Comparison of ENCODE assay signal across 8 mouse cellular contexts in the genomic region with DNA sequence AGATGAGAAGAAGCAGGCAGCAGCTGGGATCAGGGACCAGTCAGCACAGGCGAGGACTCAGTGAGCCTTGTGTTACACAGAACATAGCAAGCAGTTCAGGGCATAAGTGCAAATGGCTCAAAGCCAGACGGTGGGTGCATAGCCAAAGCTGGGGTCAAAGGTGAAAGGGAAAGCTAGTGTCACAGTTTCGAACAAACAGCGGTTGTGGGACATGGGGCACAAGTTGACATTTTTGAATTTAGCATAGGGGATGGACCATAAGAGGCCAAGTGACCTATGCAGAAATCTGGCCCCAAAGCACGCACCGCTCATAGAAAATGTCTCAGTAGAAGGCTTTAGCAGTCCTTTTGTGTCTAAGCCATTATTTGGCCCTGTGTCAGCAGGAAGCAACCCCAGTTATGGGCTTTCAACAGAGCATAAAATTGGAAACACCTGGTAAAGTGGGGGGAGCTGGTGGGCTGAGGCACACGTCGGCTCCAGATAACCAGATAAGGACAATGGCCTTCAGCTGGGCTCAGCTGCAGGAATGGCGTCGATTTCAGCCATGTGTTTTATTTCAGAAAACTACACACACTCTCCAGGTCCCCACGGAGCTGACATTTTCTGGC.
DNase-seq lines count a peak whose midpoint lies in the region; ATAC-seq lines count a peak whose summit lies in the region.

No protein-coding gene starts in this region.

- H3K27me3 ChIP-seq in embryonic facial prominence, embryonic 11.5 days (ENCODE audit: control insufficient read depth, insufficient read depth, low read length) = no peaks in the 10 kb centered on the region
- H3K27me3 ChIP-seq in hindbrain, embryonic 15.5 days = no peaks in the 10 kb centered on the region
- H3K27me3 ChIP-seq in liver, embryonic 11.5 days (replicated peaks; ENCODE audit: control insufficient read depth, insufficient read depth, low read length) = no peaks in the 10 kb centered on the region

- no peak overlapping the region for H3K4me3 ChIP-seq in embryonic facial prominence, embryonic 11.5 days (ENCODE audit: low read depth, low read length)
- H3K4me3 ChIP-seq in hindbrain, embryonic 15.5 days = no peak overlapping the region
- no peak overlapping the region for H3K4me3 ChIP-seq in liver, embryonic 11.5 days (ENCODE audit: low read depth, low read length)

- H3K4me2 ChIP-seq in embryonic facial prominence, embryonic 11.5 days (ENCODE audit: low read depth, low read length) = no peak overlapping the region
- H3K4me2 ChIP-seq in hindbrain, embryonic 15.5 days = no peak overlapping the region
- no peak overlapping the region for H3K4me2 ChIP-seq in liver, embryonic 11.5 days

- 7% methylated on average over 11 of the region's 11 CpGs for WGBS in embryonic facial prominence, embryonic 11.5 days
- WGBS in hindbrain, embryonic 15.5 days = 12% methylated on average over 11 of the region's 11 CpGs
- WGBS in liver, embryonic 11.5 days = 46% methylated on average over 11 of the region's 11 CpGs

- H3K9ac ChIP-seq in embryonic facial prominence, embryonic 11.5 days (replicated peaks; ENCODE audit: low read length) = no peak overlapping the region
- no peak overlapping the region for H3K9ac ChIP-seq in hindbrain, embryonic 15.5 days
- no peak overlapping the region for H3K9ac ChIP-seq in liver, embryonic 11.5 days (ENCODE audit: low read depth, low read length)

- H3K4me1 ChIP-seq in embryonic facial prominence, embryonic 11.5 days (ENCODE audit: control insufficient read depth, insufficient read depth, low read length) = peaks cover 3% of the 10 kb centered on the region; the same call in 1 of the 2 replicates
- H3K4me1 ChIP-seq in hindbrain, embryonic 15.5 days (replicated peaks) = peaks cover 21% of the 10 kb centered on the region
- H3K4me1 ChIP-seq in liver, embryonic 11.5 days (replicated peaks; ENCODE audit: control insufficient read depth, insufficient read depth, low read length) = no peaks in the 10 kb centered on the region

- peak; percentile 26 for DNase-seq in adipocyte (ENCODE audit: low spot score)
- DNase-seq in embryonic facial prominence, embryonic 11.5 days (ENCODE audit: low spot score) = peak; percentile 94
- no peak for DNase-seq in liver, embryonic 11.5 days (ENCODE audit: low spot score)
- DNase-seq in retina, postnatal 1 day = peak; percentile 67
- no peak for DNase-seq in right cerebral cortex, postnatal 4 days
- no peak for DNase-seq in cerebellum, adult 18-20 months
- DNase-seq in spleen, postnatal 4 days (ENCODE audit: low spot score in 2 of 2) = no peak

- H3K36me3 ChIP-seq in embryonic facial prominence, embryonic 11.5 days (replicated peaks; ENCODE audit: control insufficient read depth, insufficient read depth, low read depth, low read length) = no peaks in the 10 kb centered on the region
- H3K36me3 ChIP-seq in hindbrain, embryonic 15.5 days = no peaks in the 10 kb centered on the region
- H3K36me3 ChIP-seq in liver, embryonic 11.5 days (ENCODE audit: control insufficient read depth, insufficient read depth, low read length) = no peaks in the 10 kb centered on the region

- H3K9me3 ChIP-seq in embryonic facial prominence, embryonic 11.5 days (replicated peaks; ENCODE audit: control insufficient read depth, low read length) = no peaks in the 10 kb centered on the region
- H3K9me3 ChIP-seq in hindbrain, embryonic 15.5 days = no peaks in the 10 kb centered on the region
- H3K9me3 ChIP-seq in liver, embryonic 11.5 days (ENCODE audit: control insufficient read depth, low read length) = no peaks in the 10 kb centered on the region

- peak overlapping the region; percentile 72 for H3K27ac ChIP-seq in embryonic facial prominence, embryonic 11.5 days (replicated peaks; ENCODE audit: low read depth, low read length)
- peak overlapping the region; percentile 39; the same call in 1 of the 2 replicates for H3K27ac ChIP-seq in hindbrain, embryonic 15.5 days (replicated peaks)
- no peak overlapping the region for H3K27ac ChIP-seq in liver, embryonic 11.5 days (ENCODE audit: low read depth, low read length)

- ATAC-seq in embryonic facial prominence, embryonic 11.5 days (replicated peaks; ENCODE audit: insufficient number of reproducible peaks, low FRiP score, low TSS enrichment, low read depth) = peak; percentile 88
- ATAC-seq in hindbrain, embryonic 15.5 days (ENCODE audit: low FRiP score, low read depth) = peak; percentile 44; the same call in 1 of the 2 replicates
- ATAC-seq in liver, embryonic 11.5 days (replicated peaks; ENCODE audit: low FRiP score) = 0 out of 2 replicates have a peak, but pooled peaks have one; percentile 31

Comparison
In these comparisons a context has a peak if more than half of its experiments do, and no peak if none do; other contexts are left out.
1. DNase-seq: peak in adipocyte (single experiment), embryonic facial prominence, embryonic 11.5 days (single experiment) and retina, postnatal 1 day (single experiment); none in liver, embryonic 11.5 days (single experiment), right cerebral cortex, postnatal 4 days (single experiment), cerebellum, adult 18-20 months (0 of 2) and spleen, postnatal 4 days (0 of 2).
2. ATAC-seq: peak in every context shown above with its lines; median percentile 88 in embryonic facial prominence, embryonic 11.5 days; 44 in hindbrain, embryonic 15.5 days; 31 in liver, embryonic 11.5 days.